Mouse (Mus musculus) heart, postnatal 10 days (tissue): ENCODE data around the gene Rprd1b. TPM values are rescaled to one million over a fixed set of nuclear protein-coding genes. Genes with fewer than 3 reads are reported as not detected.

Experiments used
- DNase-seq, 2 experiments: peaks; one replicate each; pipeline ENCODE4 v3.0.0; 2021
- intact Hi-C: fragments of 180-260 bp; cut with DNase I; formaldehyde crosslinking; loops from one replicate; pipeline ENCODE4 v1.15.1; 2025
- total RNA-seq, 2 experiments: library from RNA; stranded (reverse); gene quantifications; 2 replicates each; pipeline ENCODE4 v1.2.3; 2021

The Rprd1b gene
- total RNA-seq, 2 experiments from 2014 or later = 30.0 to 32.4 TPM

GRCm38 (mm10) chr2:158076690-158077089, 48.4 kb downstream of the Rprd1b start:
- no peak for DNase-seq
- intact Hi-C loops = no loop called here

GRCm38 (mm10) chr2:158077981-158078380, 49.7 kb downstream of the Rprd1b start:
- intact Hi-C loops = no loop called here
- DNase-seq = no peak

GRCm38 (mm10) chr2:158078971-158079370, 50.7 kb downstream of the Rprd1b start:
- no peak for DNase-seq
- intact Hi-C loops = no loop called here

DNA sequence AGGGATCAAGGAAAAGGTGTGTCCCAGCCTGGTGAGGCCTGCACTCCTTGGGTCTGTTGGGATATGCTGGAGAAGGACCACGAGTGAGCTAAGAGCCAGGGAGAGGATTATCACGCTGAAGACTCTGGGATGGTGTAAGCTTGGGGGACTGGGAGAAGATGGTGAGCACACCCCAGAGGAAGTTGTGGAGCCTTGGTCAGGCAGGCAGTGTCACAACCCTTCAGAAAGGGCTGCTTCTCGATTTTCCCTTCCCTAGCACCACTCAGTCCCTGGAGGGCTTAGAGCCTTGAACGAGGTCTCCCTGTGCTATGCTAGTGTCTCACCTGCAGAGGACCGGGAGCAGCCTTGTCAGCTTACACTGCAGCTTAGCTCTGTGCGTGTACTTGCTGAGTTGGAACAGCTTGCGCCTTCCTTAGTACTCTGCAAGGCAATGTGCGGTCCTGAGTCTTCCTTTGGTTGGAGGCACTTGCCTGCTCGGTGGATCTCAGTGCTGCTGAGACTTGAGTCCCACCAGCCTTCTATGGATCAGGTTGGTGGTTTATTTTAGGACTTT, 51.6 kb downstream of the Rprd1b start:
- no peak for DNase-seq
- intact Hi-C loops = no loop called here

GRCm38 (mm10) chr2:158080622-158081241, 52.4 kb downstream of the Rprd1b start:
- DNase-seq = no peak
- intact Hi-C loops = no loop called here

DNA sequence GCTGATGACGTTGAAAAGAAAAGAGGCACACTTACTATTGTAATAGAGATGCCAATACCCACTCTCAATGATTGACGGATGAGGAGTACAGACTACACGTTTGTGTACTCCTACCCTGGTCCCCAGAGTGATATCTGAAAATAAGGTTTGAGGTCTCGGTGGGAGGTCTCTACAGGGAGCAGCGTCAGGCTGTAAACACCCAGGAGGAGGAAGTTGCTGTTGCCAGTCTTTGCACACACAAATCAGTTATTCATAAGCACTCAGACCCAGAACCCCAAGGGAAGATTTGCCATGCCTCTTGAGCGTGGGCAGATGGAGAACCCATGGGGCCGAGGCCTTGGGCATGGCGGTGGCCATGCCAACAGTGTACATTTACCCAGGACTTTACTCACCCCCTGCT, 56.2 kb downstream of the Rprd1b start:
- DNase-seq = no peak
- intact Hi-C loops = no loop called here

DNA sequence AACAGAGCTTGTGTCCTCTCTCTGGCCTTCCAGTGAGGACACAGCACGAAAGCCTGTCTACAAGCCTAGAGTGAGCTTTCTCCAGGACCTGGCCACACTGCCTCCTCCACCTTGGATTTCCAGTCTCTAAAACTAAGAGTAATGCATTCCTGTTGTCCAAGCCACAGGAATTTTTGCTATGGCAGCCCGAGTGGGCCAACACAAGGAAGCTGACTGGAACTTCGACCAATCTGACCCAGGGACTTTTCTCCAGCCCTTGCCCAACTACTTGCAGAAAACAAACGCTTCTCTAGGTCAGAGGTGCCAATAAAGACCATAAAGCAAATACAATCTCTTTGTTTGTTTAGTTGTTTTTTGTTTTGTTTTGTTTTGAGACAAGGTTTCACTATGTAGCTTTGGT, 61.8 kb downstream of the Rprd1b start:
- no peak for DNase-seq
- intact Hi-C loops = no loop called here

DNA sequence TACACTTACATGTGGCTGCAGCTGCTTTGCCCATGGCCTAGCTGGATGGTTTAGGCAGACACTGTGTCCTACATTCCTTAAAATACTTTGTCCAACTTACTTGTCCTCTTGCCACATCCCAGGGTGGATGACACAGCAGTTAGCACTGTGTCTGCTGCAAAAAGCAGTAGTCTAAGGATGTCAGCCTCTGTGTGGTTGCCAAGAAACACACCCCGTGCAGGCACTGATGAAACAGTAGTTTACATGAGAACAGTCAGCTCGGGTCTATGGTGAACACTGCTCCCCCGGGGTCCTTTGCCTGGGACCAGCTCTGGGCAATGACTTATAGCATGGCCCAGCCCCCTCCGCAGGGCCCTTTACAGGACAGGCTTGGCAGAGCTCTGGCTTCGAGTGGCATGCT, 65.0 kb downstream of the Rprd1b start:
- peak in 1 of 2 experiments; percentile 40 for DNase-seq
- intact Hi-C loops = no loop called here

DNA sequence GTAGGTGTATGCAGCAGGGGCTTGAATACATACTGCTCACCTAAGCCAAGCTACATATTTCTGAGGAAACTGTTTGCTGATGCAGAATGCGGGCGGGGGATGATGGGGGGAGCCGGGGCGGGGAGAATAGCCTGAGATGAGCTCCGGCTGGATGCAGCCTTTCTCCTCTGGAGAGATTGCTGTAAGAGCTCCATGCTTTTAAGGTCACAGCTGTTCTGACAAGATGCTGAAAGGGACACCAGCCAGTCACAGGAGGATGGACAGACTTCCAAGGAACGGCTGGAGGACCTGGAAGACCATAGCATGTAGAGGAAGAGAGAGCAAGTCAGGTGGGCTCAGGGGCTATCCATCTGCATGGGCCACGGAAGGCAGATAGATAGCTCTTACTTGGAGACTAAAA, 66.0 kb downstream of the Rprd1b start:
- intact Hi-C loops = no loop called here
- DNase-seq = peak in 1 of 2 experiments; percentile 56

DNA sequence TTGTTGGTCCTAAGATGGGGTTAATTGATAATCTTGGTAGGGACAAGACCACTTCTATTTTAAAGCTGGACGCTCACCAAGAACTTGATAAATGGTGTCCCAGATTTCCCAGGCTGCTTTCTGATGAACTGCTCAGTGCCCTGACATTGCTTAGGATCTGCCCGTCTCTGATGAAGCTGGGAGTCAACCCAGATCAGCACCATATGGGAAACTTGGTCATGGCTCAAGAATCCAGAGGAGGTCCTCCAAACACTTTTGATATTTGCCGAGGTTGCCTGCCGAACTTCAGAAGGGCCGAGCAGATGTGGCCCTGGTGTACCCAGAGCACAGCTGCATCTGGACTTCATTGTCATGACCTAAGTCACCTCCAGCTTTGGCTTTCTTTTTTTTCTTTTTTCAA, 66.5 kb downstream of the Rprd1b start:
- DNase-seq = peak in 1 of 2 experiments; percentile 58
- intact Hi-C loops = no loop called here

- intact Hi-C loops = no loop called here
- DNase-seq = no peak
Measured at GRCm38 (mm10) chr2:158097071-158097470, 68.8 kb downstream of the Rprd1b start.

DNA sequence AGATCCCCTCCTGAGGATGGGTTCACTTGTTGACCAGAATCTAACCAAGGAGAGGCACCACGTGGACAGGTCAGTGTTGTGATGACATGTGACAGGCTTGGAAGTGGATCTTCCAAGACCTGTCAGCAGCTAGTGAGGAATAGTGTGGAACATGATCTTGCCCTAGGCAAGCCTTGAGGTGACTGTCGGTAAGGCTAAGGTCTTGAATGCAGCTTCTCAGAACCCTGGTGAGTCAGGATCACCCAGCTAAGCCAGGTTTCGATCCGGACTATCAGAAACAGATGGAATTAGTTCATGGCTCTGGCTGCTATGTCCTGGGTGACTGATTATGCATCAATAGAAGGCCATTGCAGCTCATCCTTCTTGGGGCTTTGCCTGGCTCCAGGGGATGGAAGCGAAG, 70.4 kb downstream of the Rprd1b start:
- intact Hi-C loops = no loop called here
- DNase-seq = no peak

- DNase-seq = no peak
- intact Hi-C loops = no loop called here
Measured at GRCm38 (mm10) chr2:158099537-158099936, 71.2 kb downstream of the Rprd1b start.

DNA sequence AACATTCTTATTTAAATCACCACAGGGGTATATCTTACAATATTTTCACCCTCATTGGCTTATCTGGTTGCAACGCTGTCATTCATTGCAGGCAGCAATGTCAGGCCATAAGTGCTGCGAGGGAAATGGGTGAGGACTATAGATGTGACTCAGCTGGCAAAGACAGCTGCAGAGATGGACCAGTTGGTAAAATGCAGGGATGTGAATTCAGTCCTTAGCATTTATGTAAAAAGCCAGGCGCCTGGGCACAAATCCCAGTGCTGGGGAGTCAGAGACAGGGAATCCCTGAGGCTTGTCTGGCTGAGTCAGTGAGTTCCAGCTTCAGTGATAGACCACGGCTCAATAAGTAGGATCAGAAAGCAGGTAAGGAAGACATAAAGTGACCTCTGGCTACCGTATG, 73.5 kb downstream of the Rprd1b start:
- no peak for DNase-seq
- intact Hi-C loops = no loop called here

- DNase-seq = no peak
- intact Hi-C loops = no loop called here
Measured at GRCm38 (mm10) chr2:158104966-158105365, 76.7 kb downstream of the Rprd1b start.

GRCm38 (mm10) chr2:158105605-158106004, 77.3 kb downstream of the Rprd1b start:
- DNase-seq = peak in 1 of 2 experiments; percentile 57
- intact Hi-C loops = no loop called here

- DNase-seq = peak; percentile 78 to 83
- intact Hi-C loops = loop anchor here (1.0 kb wide), 2 partner anchors 39 to 97 kb away; partner anchors contain the start of gene Tgm2
Measured at GRCm38 (mm10) chr2:158106947-158107587, 78.8 kb downstream of the Rprd1b start.

- intact Hi-C loops = no loop called here
- peak in 1 of 2 experiments; percentile 39 for DNase-seq
Measured at GRCm38 (mm10) chr2:158109516-158109915, 81.2 kb downstream of the Rprd1b start.

- intact Hi-C loops = no loop called here
- DNase-seq = peak; percentile 90 to 91
Measured at GRCm38 (mm10) chr2:158113591-158114257, 85.4 kb downstream of the Rprd1b start.

DNA sequence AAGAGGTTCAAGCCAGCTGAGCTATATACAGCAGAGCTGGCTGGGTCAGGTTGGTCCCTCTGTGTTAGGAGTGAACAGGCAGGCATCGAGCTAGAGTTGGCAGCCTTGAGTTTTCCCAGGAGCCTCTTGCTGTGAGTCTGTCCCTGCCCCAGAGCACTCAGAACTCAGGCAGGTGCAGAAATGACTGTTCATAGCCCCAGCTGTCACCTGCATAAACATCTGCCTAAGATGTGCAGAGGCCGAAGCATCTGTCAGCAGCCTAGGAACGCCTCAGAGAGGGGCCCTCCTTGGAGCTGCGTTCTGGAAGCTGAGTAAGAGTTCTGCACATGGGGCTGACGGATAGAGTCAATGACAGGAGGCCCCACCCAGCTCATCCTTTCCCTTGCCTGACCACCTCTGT, 86.6 kb downstream of the Rprd1b start:
- intact Hi-C loops = no loop called here

DNA sequence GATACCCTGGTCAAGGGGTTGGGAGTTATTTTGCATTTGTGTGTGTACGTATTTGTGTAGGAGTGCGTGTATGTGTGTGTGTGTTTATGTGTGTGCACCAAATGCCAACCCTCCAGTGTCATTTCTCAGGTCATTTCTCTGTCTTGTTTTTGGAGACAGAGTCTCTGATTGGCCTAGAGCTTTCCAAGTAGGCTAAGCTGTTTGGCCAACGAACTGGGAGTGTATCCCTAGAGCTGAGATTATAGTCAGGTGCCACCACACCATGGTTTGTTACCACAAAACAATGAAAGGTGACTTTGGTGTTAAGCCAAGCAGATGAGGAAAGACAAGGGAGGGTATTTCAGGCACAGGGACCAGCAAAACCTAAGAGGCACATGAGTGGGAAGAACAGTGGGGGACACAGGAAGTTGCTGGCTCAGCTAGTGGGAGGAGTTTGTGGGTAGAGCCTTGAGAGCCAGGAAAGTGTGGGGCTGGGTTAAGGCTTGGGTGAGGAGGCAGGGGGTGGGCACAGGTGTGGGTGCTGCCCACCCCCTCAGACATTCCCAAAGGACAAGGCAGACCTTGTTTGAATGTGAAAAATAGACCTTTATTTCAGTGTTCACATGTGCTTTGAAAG, 87.6 kb downstream of the Rprd1b start:
- DNase-seq = no peak
- intact Hi-C loops = no loop called here

More for the DNA sequence above, 86.6 kb downstream of the Rprd1b start:
- peak in 1 of 2 experiments; percentile 32 for DNase-seq
